Mouse (Mus musculus): ENCODE measurements at regions not wholly inside any gene's neighbourhood (a gene's known extent, or its start where the extent isn't known, plus 50 kb on each side); places are given as distances from the start of the nearest gene placed in this dataset.

GRCm38 (mm10) chr1:183553219-183553618 lies 135.2 kb downstream of the Hhipl2 start:
- TF ChIP-seq POLR2A (IDR thresholded peaks at IDR 0.05; ENCODE audit: insufficient read length, low read depth) = no peak
- TF ChIP-seq E2F4 (IDR thresholded peaks at IDR 0.05; ENCODE audit: insufficient read depth) = no peak
- no peak for TF ChIP-seq MAX (IDR thresholded peaks at IDR 0.05; ENCODE audit: low read depth)
- TF ChIP-seq MYOD1 (IDR thresholded peaks at IDR 0.05; ENCODE audit: control insufficient read depth in 1 of 3, insufficient read length in 2 of 3, low read depth in 2 of 3) = no peak
